Mouse (Mus musculus): ENCODE data around the gene Hist1h3f. TPM values are rescaled to one million over a fixed set of nuclear protein-coding genes. Genes with fewer than 3 reads are reported as not detected.
A peak's percentile ranks its signal among the peaks of the same experiment; 100 is the strongest.

The Hist1h3f gene
- total RNA-seq, 2 experiments from 2014 or later, result 31.6 to 132 TPM

DNA sequence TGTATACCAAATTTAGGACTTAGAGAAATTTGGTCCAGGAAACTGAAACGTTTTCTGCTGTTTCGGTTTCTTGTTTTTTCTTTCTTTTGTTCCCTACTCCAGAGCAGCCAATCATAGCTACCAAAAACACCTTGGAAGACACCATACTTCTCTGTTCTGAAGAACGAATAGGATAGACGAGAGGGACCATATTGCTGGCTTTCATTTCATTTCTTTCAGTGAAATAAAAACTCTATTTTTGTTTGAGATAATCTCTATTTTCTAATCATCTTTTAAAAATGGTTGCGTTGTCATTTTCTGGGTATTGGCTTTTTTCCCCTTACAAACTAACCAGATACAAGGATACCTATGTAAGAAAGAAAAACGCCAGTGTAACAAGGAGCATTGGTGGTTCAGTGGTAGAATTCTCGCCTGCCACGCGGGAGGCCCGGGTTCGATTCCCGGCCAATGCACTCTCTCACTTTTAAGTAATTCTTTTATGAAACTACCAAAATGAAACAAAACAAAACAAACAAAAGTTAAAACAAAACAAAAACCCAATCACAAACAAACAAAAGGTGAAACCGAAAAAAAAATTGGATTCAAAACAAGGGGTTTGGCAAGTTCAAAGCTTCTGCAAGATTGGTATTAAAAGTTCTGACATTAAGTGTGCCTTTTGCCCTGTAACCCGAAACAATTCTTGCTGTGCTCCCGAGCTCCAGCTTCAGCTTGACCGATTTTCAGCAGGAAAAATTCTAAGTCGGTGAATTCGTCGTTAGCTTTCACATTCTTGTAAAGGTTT is 26.8 kb upstream of the Hist1h3f start:
- 0 out of 2 replicates have a peak, but pooled peaks have one; percentile 32 for ATAC-seq (replicated peaks; ENCODE audit: low FRiP score, low TSS enrichment, poor library complexity, severe bottlenecking)

DNA sequence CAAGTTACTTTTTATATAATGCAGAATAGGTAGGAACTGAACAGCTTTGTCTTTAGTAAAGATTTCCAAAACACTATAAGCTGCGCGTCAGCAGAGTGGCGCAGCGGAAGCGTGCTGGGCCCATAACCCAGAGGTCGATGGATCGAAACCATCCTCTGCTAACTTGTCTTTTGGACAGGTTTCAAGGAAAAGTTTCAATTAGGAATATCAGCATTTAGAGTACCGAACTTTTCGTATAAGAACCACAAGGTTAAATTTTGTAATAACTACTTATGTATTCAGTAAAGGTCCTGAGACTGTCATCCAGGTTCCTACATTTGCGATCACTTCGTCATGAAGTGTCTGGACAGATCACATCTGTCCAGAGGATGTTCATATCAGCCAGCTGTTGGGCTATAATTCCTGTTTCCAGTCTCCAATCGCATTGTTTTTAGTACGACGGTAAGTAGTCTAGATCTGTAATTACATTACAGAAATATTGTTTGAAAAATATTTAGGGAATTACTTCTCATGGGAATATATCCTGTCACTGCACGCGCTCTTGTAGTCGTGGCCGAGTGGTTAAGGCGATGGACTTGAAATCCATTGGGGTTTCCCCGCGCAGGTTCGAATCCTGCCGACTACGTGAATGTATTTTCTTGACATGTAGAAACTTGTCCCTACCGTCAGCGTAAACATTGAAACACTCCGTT is 26.1 kb upstream of the Hist1h3f start:
- ATAC-seq (replicated peaks; ENCODE audit: low FRiP score, low TSS enrichment, poor library complexity, severe bottlenecking), result peak; percentile 27

DNA sequence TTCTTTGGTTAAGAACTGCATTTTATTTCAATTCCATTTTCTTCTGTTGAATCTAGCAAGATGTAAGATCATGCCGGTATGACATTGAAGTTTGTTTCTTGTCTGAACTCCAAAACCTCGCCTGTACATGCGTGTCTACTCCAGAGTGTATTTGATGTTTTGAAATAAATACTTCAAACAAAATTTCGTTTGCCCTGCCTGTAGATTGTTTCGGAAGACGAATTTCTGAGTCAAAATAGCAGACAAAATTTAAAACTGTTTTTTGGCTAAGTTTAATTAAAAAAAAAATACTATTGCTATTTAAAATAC is 25.6 kb upstream of the Hist1h3f start:
- ATAC-seq (replicated peaks; ENCODE audit: low FRiP score, low TSS enrichment, poor library complexity, severe bottlenecking), result no peak; the same call in 1 of the 2 replicates

DNA sequence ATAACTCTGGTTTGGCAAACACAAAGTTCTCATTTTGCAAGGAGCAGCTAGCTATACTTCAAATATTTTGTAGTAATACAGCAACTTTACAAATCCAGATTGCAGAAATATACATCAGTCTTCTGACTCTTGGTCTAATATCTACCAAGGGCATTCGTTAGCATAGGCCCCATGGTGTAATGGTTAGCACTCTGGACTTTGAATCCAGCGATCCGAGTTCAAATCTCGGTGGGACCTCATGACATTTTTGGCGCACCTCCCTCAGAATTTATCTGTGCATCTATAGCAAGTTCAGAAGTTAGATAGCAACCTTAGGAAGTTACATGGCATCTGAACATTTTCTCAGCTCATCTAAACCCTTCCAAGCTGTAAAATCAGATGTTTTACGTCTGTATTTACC is 25.0 kb upstream of the Hist1h3f start:
- peak; percentile 39 for ATAC-seq (replicated peaks; ENCODE audit: low FRiP score, low TSS enrichment, poor library complexity, severe bottlenecking)

DNA sequence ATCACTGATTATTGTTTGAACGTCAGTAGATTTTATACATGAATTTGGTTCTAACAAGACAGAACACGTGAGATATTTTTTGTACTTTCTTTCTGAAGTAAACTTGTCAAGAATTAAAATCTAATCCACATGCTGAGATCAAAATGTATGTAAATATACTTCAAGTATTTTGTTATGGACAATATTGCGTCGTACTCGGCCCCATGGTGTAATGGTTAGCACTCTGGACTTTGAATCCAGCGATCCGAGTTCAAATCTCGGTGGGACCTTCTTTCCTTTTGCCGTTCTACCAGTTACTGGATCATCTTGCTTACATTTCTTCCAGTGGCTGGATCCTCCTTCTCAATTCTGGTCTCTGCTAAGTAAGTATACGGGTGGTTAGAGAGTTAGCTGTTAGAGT is 24.4 kb upstream of the Hist1h3f start:
- peak; percentile 11 for ATAC-seq (replicated peaks; ENCODE audit: low FRiP score, low TSS enrichment, poor library complexity, severe bottlenecking)

DNA sequence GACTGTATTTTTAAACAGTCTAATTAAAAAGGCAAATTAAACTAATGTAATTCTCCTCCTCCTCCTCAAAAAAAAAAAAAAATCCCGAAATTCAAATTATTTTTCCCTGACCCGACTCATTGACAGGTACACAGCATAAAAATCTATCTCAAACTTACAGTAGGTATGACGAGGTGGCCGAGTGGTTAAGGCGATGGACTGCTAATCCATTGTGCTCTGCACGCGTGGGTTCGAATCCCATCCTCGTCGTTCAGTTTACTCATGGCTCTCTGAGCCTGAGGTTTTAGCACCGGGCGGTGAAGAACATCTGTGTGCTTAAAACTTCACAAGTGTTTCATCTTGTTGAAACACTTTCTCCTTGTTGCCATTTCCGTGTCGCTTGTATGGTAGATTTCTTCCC is 22.1 kb upstream of the Hist1h3f start:
- peak; percentile 39 for ATAC-seq (replicated peaks; ENCODE audit: low FRiP score, low TSS enrichment, poor library complexity, severe bottlenecking)

DNA sequence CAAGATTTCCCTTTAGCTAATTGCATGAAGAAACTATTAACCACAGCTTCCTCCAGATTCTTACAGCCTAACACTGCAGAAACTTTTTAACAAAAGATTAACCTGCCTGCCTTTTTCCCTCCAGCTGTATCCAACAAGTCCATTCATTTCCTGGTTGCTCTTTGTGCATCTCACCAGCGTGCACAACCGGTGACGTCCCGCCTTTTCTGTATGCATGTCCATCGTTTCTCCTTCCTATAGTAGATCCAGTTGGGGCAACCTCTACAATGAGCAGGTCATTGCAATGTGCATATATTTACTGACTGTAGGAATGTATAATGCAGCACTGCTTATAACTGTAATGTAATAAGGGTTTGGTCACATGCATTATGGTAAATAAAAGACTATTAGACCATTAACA is 19.9 kb upstream of the Hist1h3f start:
- no peak for ATAC-seq (replicated peaks; ENCODE audit: low FRiP score, low TSS enrichment, poor library complexity, severe bottlenecking)

DNA sequence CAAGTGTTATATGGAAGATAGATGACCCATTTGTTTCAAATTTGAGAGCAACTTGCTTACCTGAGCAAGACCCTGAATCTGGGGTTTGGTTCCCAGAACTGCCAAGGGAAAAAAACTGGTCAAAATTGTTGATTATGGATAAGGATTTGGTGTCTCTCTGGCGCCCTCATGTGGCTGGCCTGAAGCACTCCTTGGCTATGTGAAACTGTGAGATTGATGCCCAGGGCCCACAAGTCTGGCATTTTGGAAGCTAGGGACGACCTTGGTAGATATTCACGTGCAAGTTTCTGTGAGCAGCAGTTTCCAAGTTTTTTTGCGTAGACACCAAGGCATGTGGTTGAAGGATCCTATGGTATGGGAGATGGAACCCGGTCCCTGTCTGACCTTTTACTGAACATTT is 19.2 kb upstream of the Hist1h3f start:
- peak; percentile 41; the same call in 1 of the 2 replicates for ATAC-seq (replicated peaks; ENCODE audit: low FRiP score, low TSS enrichment, poor library complexity, severe bottlenecking)

DNA sequence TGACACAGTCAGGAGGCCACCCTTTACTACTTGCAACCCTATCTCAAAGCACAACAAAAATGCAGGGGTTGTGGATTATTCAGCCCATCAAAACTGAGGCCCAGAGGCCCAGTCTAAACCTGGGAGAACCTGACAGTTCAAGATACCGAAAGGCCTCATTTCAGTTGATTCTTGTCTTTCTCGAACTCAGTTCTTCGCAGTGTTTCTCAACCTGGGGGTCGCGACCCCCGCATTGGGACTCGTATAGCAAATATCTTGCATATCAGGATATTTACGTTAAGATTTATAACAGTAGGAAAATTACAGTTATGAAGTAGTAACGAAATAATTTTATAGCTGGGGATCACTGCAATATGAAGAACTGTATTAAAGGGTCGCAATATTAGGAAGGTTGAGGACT is 18.0 kb upstream of the Hist1h3f start:
- ATAC-seq (replicated peaks; ENCODE audit: low FRiP score, low TSS enrichment, poor library complexity, severe bottlenecking), result no peak

DNA sequence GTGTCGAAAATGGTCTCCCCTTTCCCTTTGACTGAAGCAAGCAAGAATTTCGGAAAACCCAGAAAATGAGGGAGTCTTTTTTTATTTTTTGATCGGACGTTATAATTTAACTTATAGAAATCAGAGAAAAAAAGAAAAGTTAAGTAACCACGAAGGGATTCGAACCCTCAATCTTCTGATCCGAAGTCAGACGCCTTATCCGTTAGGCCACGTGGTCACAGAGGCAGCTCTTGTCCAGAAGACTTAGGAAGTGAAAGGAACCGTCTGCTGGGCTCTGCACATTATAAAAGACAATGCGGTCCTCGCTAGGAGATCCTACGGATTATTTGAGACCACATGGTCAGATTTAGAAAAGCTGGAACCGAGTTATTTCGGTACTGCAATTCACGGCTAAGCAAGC is 17.5 kb upstream of the Hist1h3f start:
- ATAC-seq (replicated peaks; ENCODE audit: low FRiP score, low TSS enrichment, poor library complexity, severe bottlenecking), result peak; percentile 39; the same call in 1 of the 2 replicates

DNA sequence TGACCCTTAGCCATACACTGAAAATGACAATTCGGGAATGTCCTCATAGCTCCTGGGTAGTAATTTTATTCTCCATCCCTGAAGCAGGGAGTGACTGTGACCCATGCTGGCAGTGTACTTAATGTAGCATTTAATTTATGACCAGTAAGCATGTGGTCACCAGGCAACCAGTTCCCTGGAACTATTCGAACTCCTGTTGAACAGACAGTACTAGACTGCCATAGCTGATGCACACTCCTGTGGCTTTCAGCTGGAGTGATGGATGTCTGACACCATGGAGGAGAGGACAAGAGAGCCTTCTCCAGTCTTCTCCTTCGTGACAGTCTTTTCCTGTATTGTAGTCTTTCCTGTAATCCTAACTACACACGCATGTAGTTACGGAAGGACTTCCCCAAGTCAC is 14.8 kb upstream of the Hist1h3f start:
- ATAC-seq (replicated peaks; ENCODE audit: low FRiP score, low TSS enrichment, poor library complexity, severe bottlenecking), result no peak

DNA sequence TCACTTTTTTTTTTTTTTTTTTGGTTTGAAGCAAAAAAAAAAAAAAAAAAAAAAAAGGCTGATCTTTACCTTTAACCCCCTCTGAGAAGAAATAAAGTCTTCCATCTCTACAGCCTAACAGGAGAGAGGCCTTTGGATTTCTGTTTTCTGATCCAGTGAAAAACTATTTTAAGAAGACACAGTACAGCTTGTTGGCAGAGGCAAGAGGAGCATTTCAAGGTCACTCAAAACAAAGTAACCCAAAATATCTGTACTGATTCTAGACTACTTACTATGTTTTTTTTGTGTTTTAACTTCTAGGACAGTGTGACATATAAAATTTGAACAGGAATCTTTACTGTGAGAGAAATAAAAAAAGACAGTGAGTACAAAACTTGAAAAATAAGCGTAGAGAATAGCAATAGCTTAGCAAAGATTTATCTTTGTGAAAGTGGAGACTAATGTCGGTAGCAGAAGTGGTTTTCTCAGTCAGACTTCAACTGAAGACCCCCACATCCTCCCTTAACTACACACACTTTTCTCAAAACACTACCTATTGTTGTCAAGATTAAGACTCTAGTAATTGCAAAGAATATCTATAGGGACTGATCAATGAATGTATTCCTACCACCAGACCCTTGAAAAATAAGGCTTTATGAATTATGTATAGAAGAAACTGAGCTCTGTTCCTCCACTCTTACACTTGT is 14.2 kb upstream of the Hist1h3f start:
- ATAC-seq (replicated peaks; ENCODE audit: low FRiP score, low TSS enrichment, poor library complexity, severe bottlenecking), result no peak

DNA sequence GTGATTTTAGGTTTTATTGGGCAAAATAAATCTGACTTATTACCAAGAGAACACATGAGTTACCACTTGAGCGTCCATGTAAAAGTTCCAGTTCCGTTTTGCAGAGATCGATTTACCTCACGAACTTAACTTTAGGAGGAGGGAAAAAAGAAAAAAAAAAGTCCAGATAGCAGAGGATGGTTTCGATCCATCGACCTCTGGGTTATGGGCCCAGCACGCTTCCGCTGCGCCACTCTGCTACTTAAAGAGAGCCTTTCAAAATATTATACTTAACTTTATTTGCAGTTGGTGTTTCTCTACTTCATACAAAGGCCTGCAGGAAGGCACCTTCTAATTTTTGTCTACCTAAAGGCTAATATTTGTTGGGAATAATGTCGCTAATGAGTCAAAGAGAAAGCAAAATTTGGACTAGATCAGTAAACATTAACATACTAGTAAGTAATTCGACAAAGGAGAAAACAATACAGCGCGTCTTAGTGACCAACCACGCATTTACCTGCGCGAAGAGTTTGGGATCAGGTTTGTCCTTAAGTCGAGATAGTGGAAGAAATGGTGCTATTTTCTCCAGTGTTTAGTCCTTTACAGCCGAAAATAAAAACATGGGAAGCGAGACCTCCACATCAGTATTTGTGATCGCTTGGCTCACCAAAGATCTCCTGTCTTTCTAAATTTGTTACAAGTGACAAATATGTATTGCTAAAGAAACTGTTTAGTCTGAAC is 13.5 kb upstream of the Hist1h3f start:
- no peak for ATAC-seq (replicated peaks; ENCODE audit: low FRiP score, low TSS enrichment, poor library complexity, severe bottlenecking)

DNA sequence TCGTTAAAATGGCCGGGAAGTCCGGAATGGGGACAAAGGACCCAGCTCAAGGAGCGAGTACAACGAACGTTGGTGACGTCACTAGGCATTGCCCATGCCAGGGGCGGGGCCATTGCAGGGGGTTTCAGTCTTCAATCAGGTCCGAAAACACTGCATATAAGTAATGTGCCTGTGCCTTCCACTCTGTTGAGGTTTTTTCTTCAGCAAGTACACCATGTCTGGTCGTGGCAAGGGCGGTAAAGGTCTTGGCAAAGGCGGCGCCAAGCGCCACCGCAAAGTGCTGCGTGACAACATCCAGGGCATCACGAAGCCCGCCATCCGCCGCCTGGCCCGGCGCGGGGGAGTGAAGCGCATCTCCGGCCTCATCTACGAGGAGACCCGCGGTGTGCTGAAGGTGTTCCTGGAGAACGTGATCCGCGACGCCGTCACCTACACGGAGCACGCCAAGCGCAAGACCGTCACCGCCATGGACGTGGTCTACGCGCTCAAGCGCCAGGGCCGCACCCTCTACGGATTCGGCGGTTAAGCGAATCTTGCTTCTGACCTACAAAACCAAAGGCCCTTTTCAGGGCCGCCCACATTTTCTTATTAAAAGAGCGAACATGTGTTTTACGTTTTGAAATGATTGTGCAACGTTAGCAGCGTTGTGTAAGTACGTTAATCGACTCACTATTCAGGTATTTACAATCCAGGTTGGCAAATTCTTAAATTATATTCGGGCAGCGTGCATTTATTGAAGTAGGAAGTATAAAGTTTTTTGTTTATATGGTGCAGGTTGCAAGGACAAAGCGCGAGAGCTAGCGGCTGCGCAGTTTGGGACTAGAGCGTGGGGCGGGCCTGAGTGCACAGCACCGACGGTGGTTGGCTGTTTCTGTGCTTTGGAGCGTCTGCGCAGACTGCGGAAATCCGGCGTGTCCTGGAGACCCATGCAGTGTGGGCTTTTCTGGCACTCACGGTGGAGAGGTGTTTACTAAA is 12.7 kb upstream of the Hist1h3f start, which contains the start of gene Hist1h4h:
Hist1h4h (plus strand) TSS at position 150 of the 975 bp plus-strand sequence.
- peak; percentile 61 for ATAC-seq (replicated peaks; ENCODE audit: low FRiP score, low TSS enrichment, poor library complexity, severe bottlenecking)

DNA sequence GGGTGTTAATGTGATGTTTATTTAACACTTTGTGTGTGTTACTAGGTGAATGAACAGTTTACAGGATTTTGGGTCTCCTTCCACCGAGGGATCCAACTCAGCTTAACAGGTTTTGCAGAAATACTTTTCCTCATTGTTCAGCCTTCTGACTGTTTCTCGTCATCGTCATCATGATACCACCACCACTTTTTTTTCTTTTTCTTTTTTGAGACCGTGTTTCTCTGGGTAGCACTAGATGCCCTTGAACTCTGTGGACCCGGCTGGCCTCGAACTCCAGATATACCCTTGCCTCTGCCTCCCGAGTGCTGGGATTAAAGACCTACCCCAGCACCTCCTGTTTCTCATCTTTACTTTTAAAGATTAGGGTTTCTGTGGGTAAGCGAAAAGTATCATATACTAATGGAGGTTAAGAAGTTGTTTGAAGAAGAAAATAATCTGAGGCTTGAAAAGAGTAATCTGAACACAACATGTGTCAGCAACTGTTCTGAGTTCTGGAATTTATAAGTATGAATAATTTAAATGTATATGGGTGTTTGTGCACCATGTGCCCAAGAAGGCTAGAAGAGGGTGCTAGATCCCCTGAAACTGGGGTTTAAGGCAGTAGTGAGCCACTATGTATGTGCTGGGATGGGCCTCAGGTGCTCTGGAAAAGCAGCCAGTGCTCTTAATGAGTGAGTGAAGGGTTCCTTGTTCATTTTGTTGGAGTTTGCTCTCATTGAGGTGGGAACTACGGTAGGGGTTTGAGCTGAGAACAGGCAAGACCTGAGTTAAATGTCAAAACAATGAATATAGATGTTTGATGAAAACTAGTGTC is 11.4 kb upstream of the Hist1h3f start:
- ATAC-seq (replicated peaks; ENCODE audit: low FRiP score, low TSS enrichment, poor library complexity, severe bottlenecking), result no peak

DNA sequence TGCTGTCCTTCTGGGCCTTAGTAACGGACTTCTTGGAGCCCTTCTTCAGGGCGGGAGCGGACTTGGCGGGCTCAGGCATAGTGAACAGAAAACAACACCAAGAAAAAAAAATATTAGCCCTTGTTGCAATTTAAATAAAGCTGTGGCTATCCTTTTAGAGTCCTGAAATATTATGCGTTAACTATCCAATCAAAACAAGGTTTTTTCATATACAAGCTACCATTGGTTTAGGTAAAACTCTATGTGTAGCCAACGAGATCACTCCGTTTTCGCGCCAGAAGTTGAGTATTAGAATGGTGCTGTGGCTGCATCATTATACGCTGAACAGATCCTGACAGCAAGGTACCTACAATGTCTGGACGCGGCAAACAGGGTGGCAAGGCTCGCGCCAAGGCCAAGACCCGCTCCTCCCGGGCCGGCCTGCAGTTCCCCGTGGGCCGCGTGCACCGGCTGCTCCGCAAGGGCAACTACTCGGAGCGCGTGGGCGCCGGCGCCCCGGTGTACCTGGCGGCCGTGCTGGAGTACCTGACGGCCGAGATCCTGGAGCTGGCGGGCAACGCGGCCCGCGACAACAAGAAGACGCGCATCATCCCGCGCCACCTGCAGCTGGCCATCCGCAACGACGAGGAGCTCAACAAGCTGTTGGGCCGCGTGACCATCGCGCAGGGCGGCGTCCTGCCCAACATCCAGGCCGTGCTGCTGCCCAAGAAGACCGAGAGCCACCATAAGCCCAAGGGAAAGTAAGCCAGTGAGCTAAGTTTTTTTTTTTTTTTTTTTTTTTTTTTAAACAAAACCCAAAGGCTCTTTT is 10.1 kb upstream of the Hist1h3f start, which contains the start of gene Hist1h2af:
Hist1h2af (plus strand) TSS at position 347 of the 808 bp plus-strand sequence.
- peak; percentile 39 for ATAC-seq (replicated peaks; ENCODE audit: low FRiP score, low TSS enrichment, poor library complexity, severe bottlenecking)

Data from megakaryocyte-erythroid progenitor cell, adult 5-6 weeks (primary cell).